Mouse (Mus musculus): ENCODE measurements around the gene Fermt2.

DNA sequence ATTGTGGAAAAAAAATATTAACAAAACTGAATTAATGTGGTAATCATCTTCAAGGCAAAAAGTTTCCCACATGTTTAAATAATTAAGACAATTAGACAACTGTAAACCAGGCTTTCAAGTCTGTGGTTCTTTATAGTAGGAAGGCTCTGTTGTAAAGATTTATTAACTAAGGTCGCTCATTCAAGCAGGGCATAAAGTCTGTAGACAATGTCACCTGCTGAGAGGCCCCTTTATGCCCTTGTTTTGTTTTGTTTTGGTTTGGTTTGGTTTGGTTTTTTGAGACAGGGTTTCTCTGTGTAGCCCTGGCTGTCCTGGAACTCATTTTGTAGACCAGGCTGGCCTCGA lies 91.0 kb downstream of the Fermt2 start:
- TF ChIP-seq CTCF (IDR thresholded peaks at IDR 0.05; ENCODE audit: low read depth) (no peak), EP300 (optimal IDR thresholded peaks at IDR 0.05) (no peak)

Measured in stomach, postnatal 0 days (tissue).